Mouse (Mus musculus) left cerebral cortex, postnatal 4 days (tissue): Measurements from ENCODE around the gene Rnf185. TPM values are rescaled to one million over a fixed set of nuclear protein-coding genes. Genes with fewer than 3 reads are reported as not detected.

ENCODE experiments used
- DNase-seq: peaks from one replicate; pipeline ENCODE4 v3.0.0-alpha.2; 2022
- intact Hi-C: fragments of 180-260 bp; cut with DNase I; formaldehyde crosslinking; loops from one replicate; pipeline ENCODE4 v1.15.1; 2025
- total RNA-seq, 2 experiments: library from RNA; stranded (reverse); gene quantifications; 2 replicates each; pipeline ENCODE4 v1.2.3; 2021

Rnf185 gene
- total RNA-seq, 2 experiments from 2014 or later: 23.5 to 24.7 TPM

GRCm38 (mm10) chr11:3451701-3452163, 431 bp downstream of the Rnf185 start:
- intact Hi-C loops: no loop called here
- no peak for DNase-seq

DNA sequence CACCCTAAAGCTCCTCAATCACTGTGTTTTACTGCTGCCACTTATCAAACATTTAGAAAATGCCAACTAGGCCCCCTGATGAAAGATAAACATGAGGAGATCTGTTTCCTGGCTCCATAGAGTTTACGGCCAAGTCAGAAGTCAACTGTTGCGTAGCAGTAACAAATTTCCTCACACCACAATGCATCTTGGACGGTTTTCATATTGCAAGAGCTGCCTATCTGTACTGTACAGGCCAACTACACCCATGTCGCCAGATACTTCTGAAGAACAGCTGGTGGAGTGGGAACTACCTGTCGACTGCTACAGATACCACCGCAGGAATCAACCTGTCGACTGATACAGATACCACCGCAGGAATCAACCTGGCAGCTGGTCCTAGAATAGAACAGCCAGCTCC, 7.3 kb downstream of the Rnf185 start:
- no peak for DNase-seq
- intact Hi-C loops: no loop called here

- DNase-seq: no peak
- intact Hi-C loops: no loop called here
These were observed 9.1 kb downstream of the Rnf185 start for GRCm38 (mm10) chr11:3443091-3443490.

DNA sequence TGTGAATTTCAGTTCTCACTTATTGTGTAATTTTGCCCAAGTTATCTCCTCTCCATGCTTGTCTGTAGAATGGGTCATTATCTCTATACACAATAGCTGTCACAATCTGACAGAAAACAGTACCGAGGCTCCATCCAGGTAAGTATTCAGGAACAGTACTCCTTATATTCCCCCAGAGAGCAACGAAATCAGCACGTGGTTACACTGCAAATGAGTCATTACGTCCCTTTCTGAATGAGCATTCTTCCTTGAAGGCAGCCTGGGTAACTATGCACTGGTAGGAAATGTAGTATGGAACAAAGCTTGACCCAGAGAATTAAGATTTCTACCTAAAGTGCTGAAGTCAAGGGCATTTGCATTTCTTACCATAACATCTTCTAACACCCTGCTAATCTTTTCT, 9.5 kb downstream of the Rnf185 start:
- intact Hi-C loops: no loop called here
- no peak for DNase-seq

- peak; percentile 54 for DNase-seq
- intact Hi-C loops: no loop called here
These were observed 10.3 kb downstream of the Rnf185 start for GRCm38 (mm10) chr11:3441696-3442443.

GRCm38 (mm10) chr11:3437621-3438020, 14.5 kb downstream of the Rnf185 start:
- DNase-seq: no peak
- intact Hi-C loops: no loop called here

DNA sequence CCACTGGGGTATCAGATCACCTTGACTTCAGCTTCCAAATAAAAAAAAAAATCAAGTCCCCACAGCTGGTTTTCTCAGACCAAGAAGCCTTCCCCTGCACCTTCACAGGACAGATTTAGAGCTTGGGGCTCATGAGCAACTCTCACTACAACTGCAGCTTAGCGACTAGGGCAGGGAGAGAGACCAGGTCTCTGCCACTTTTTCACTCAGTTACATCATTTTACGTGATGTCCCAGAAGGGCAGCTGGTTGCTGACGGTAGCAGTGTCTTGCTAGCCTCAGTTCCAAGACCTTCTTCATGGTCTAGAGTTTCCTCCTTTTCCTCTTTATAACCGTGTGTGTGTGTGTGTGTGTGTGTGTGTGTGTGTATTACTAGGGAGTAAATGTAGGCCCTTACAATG, 18.4 kb downstream of the Rnf185 start:
- intact Hi-C loops: no loop called here
- DNase-seq: no peak

- DNase-seq: no peak
- intact Hi-C loops: no loop called here
These were observed 20.1 kb downstream of the Rnf185 start for GRCm38 (mm10) chr11:3431976-3432603.

DNA sequence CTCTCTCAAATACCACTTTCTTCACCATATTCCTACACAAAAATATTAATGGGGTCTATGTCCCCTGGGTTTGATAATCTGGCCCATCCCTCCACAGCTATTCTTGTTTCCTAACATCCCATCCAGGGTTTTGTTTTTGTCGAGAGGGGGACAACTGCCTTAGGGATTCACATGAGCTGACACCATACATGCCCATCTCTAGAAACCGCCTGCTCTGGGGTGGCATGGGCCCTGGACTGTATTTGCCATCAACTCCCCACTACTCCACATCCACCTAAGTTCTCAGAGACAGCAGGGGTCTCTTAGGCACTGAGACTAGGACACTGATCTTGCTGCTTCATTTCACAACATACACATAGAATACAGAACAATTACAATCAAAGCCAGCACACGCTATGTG, 20.6 kb downstream of the Rnf185 start:
- intact Hi-C loops: no loop called here
- DNase-seq: no peak

DNA sequence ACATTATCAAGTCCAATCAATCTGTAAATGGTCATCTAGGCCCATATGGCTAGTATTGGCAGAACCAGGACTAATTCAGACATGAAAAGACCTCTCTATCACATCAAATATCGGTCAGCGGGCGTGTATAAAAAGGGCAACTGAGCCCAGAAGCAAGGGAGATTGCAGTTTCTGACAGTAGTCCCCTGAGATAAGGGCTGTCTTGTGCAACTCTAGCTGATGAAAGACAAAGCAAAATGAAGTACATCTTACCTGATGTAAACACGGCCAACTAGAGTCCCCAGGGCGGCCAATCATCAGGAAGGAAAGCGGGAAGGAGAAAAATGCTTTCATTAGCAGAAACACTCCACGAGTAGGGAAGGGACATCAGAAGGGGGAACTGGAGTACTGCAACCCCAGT, 23.5 kb downstream of the Rnf185 start:
- no peak for DNase-seq
- intact Hi-C loops: no loop called here

- intact Hi-C loops: no loop called here
- DNase-seq: no peak
These were observed 24.4 kb downstream of the Rnf185 start for GRCm38 (mm10) chr11:3427697-3428230.

DNA sequence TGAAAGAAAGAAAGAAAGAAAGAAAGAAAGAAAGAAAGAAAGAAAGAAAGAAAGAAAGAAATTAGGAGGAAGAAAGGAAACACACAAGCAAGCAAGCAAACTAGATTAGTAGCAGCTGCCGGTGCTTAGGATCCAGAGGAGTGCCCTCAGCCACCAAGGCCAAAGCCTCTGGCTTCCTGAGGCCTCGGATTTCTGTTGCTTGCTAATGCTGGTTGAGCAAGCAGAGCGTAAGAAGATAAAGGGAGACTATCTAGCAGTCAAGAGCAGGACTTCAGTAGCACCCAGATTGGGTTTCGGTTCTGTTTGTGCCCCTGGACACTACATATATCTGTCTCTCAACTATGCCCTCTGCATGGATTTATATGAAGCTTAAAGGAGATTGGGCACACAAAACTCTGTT, 29.9 kb downstream of the Rnf185 start:
- intact Hi-C loops: no loop called here
- no peak for DNase-seq

DNA sequence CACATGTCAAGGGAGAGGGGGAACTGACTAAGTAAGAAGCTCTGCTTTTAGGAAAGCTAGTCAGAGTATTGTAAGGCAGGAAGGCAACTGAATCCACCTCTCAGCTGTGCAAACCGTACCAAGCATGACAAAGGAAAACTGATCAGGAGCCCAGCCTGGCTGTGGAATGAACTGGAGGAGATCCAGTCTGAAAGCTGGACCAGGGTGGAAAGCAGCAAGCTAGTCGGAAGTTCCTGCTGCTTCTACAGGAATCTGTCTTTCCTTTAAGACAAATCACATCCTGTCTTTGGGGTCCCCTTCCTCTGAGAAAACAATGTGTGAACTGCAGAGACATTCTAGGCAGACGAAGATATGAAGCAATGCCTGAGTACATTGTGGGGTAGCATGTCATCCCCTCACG, 33.4 kb downstream of the Rnf185 start:
- intact Hi-C loops: no loop called here
- DNase-seq: no peak

DNA sequence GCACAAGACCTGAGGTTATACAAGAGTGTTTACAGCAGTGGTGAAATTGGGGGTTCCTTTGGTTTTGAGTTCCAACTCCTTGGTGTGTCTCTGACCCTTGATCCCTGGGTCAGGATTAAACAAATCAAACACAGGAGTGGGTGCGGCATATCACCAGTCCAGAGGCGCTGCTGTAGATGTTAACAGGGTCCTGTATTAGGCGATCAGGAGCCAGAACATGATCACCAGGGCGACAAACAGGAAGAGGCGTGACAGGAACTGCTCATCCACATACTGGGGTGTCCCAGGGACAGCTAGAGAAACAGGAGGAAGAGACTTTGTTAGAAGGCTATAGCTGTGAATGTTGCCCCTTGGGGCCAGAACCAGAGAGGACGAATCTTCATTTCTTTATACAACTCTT, 34.4 kb downstream of the Rnf185 start:
- intact Hi-C loops: no loop called here
- DNase-seq: no peak

DNA sequence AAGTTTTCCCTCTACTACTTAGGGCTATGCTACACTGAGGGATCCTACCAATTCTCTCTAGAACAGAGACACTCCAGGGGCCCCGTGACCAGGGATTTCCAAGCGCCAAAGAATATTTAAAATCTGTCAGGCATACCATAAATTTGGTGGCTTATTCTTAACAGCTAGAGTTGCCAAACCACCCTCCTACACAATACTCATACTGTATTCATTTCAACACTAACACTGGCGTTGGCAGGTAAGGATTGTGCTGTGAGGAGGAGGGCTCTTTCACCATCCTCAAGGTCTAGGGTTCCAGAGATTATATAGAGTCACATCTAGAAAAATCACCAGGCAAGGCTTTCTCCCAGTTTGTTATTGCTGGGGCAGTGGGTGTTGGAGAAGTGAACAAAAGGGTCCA, 35.8 kb downstream of the Rnf185 start:
- intact Hi-C loops: no loop called here
- DNase-seq: no peak

DNA sequence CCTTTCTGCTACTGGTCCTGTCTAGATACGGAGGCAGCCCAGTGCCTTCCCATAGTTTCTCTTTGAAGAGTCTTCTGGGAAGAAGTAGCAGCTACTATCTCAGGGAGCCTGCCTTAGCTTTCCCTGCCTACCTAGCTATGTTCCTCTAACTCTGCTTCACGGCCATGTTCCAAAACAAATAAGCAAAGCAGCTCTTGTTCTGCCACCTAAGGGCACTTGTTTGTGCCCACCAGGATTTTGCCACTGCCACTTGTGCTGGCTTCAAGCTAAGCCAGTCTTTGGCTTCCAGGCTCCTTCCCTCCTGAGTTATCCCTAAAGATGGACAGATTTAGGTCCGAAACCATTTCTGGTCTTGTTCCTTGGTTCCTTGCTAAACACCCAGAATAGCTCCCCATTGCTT, 40.1 kb downstream of the Rnf185 start:
- intact Hi-C loops: no loop called here
- no peak for DNase-seq

DNA sequence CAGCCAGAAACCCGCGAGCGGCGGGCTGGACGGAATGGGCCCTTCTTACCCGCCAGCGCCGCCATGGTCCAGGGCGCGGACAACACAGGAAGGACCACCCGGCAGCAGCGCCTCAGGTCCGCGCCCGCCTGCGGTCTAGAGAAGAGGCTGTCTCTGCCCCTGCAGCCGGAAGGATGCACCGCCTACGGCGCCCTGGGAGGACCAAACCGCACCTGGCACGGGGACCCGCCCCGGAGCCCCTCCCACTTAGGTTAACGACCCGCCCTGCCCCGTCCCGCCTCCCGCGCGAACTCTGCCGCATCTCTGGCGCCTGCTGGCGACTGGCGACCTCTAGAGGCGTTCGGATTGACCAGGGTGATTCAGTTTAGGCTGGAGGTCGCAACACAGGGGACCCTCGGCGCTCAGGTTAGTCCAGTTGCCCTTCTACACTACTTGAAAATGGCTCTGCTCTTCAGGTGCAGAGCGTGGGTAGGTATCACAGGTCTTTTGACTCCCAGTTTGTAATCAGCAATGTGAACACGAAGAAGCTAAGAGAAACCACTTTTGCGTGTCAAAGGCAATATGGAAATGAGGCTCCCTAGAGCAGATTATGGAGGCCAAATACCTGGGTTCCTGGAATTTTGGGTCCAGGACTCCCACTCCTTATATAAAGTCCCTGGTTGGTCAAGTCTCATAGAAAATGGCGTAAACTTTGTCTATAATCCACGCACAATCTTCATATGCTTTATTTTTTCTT, 43.0 kb downstream of the Rnf185 start, which contains the start of gene Limk2:
Gene Limk2, minus strand, starts transcription at position 193 of the 736 bp plus-strand sequence.
- peak; percentile 95 for DNase-seq
- intact Hi-C loops: no loop called here

- intact Hi-C loops: no loop called here
- DNase-seq: no peak
These were observed 43.8 kb downstream of the Rnf185 start for GRCm38 (mm10) chr11:3408131-3408996.

DNA sequence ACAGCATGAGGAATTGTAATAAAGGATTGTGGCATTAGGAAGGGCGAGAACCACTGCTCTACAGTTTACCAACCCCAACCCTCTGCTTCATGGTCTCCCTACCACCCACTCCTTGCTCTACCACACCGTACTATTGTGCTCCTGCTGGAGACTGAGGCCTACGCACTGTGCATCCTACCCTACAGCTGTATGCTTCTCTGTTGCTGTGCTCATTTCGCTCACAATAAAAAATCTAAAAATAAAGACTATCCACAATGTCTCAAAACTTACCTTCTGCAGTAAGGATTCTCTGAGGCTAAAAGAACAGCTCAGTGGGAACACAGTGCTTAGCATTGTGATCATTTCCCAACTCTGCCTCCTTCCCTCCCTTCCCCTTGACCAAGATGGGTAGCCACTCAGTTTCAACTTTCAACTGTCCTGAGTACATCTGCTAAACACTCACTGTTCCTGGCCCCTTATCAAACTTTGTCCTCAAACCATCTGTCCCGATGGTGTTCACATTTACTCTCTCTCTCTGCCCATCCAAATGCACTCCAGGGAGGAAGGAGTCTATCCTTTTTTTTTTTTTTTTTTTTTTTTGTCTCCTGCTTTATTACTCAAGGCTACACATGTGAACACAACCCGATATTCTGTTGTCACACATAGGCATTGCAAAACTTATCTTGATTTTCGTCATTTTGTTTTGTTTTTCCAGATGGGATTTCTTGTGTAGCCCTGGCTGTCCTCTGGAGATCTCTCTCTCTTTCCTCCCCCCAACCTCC, 47.7 kb downstream of the Rnf185 start:
- DNase-seq: no peak
- intact Hi-C loops: no loop called here

DNA sequence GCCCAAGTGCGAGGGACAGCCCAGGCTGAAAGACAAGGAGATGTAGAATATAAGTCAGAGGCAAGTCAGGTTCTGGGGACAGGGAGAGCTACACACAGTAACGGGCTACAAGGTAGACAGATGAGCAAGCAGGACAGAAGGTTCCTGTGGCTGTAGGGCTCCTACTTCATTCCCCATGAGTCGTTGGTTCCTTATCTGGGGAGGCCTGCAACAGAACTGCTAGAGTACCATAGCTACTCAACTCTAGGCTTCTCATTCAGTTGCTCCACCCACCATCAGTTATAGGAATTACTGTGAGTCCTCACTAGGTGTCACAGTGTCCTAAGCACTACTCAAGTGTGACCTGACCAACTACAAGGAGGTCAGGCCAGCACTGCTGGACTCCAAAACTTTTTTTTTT, 49.1 kb downstream of the Rnf185 start:
- intact Hi-C loops: no loop called here

More for the DNA sequence above, 49.1 kb downstream of the Rnf185 start:
- DNase-seq: no peak
